Mouse (Mus musculus): ENCODE data around the gene Cstad.
A peak's percentile ranks its signal among the peaks of the same experiment; 100 is the strongest.

Gene Cstad

DNA sequence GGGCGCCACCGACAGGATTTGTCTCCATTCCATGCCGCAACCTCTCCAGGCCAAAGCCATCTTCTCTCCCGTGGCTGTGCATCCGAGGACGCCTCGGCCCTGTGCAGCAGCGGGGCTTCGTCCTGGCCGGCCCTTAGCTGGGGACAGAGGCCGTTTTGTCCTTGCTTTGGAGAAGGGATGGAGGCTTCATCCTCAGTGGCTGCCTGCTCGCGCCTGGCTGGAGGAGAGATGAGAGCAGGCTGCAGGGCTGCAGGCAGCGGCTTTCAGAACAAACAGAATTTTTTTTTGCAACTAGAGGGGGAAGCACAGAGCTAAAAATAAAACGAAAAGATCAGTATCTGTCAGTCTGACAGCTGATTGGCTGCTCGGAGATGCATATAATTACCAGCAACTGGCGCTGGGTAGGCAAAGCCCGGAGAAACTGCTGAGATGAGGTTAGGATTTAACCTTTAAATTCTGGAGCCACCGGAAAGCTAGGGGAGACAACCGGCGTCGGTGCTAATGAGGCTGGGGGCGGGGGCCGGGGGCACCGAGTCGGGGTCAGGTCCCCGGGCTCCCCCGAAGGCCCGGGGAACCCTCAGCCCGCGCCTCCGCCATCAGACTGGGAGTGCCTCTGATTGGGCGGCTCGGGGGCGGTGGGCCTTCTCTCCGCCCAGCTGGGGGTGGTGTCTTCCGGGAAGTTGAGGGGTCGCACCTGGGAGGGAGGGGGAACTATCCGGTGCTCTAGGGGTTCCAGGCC, at the start of gene Cstad:
TSS of gene Cstad (plus strand) at position 400 of the 739 bp plus-strand sequence.
- DNase-seq: peak; percentile 87

DNA sequence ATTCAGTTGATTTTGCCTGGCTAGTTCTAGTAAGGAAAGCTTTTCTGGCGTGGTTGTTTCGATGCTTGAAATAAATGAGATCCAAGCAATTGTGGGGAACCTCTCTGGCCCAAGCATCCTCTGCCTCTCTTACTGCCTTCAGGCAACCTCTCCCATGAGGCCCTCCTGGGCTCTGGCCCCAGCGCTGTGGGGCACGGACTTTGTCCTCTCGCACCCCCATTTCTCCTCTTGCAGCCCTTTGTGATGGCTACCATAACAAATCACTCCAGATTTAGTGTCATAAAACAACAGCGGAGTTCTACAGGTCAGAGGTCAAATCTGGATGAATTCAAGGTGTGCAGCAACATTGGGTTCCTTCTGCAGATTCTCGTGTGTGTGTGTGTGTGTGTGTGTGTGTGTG, 49.1 kb upstream of the Cstad start:
- DNase-seq: no peak

DNA sequence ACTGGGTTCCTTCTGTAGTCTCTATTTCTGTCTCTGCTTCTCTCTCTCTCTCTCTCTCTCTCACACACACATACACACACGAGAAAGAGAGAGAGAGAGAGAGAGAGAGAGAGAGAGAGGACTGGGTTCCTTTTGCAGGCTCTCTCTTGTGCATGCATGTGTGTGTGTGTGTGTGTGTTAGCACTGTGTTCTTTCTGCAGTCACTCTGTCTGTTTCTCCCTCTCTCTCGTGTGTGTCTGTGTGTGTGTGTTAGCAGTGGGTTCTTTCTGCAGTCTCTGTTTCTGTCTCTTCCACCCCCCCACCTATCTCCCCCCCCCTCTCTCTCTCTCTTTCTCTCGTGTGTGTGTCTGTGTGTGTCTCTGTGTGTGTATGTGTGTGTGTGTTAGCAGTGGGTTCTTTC, 48.6 kb upstream of the Cstad start:
- DNase-seq: no peak

DNA sequence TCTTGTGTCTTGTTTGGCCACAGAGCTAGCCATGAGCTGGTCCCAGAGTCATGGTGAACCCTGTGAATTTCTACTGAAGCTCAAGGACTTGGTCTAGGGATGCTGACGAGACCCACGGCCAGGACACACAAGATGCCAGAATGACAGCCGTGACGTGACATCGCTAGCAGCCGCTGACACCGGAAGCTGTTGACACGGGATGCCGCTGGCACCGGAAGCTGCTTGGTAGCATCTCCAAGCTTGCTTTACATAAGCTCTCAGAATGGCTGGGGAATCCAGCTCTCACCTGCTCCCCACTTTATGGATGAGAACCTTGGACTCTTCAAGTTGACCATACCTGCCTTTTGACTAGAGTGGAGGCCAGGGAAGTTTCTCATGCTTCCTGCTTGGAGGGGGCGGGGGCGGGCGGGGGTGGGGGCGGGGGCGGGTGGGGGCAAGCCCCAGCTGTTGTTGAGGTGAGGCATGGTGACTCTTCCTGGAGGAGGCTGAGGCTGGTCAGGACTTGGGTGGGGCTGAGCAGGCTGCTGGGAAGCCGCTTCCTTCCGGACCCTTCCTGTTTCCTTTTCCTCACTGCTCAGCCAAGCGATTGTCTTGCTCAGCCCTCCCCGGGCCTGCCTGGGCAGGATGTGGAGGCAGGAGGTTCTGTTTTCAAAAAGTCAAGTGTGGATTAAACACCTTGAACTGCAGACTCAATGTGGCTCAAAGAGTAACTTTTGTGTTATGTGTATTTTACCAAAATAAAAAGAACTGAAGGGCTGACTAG, 47.2 kb upstream of the Cstad start:
- no peak for DNase-seq

DNA sequence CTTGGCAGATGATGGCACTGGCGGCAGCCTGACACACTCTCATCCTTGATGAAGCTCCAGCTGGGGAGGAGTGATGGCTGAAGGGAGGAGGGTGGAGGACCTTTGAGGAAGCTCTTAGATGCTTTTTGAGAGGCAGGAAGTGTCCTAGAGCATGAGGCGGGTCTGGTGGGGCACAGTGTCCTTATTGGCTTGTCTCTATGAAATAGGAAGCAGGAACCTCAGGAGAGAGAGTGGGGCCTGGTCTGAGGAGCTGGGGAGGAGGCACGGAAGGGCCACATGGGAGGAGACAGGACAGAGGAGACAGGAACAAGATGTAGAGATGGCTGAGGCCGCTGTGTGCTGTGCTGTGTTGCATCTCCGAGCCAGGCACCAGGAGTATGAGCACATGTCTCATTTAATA, 43.3 kb upstream of the Cstad start:
- no peak for DNase-seq

DNA sequence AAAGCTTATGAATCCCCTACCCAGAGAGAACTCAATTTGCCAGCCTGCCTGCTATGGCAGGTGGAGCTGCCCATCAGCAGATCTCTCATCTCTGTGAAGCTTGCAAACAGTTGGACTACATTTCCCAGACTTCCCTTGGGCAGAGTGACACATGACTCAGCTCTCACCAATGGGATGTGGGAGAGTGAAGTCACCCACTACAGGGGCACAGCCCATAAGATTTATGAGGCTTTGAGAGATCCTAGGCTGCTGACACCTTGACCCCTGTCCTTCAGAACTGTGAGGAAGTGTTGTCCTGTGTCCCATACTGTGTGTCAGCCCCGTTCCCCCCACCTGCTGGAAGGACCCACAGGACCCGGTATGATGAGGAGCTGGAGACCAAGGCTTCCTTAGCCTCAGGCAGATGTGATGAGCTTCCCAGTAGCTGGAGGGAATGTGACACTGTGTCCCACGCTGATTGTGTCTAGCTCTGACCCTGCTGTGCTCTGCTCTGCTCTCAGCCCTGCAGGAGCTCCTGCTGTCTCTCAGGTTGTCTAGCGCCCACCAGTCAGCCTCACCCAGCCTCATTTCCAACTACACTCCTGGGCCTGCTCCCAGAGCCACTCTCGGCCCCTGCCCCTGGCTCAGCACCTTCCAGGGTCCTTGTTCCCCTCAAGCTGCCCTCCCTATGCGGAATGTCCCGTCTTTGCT, 40.8 kb upstream of the Cstad start:
- DNase-seq: peak; percentile 77

DNA sequence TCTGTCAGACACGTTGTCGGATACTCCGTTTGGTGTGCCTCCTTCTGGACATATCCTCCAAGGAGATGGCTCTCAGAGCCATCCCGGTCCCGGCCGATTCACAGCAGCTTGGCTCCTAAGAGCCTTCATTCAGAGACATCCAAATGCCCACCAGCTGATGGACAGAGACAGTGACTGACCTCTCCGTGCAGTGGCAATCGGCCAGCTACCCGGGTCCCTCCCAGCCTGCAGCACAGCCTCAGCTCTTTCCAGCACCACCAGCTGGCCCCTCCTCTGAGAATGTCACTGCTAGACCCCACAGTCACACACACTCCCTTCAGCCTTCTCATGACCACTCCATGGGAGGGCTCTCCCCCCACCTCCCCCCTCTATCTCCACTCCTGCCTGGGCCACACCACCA, 39.6 kb upstream of the Cstad start:
- peak; percentile 34 for DNase-seq

DNA sequence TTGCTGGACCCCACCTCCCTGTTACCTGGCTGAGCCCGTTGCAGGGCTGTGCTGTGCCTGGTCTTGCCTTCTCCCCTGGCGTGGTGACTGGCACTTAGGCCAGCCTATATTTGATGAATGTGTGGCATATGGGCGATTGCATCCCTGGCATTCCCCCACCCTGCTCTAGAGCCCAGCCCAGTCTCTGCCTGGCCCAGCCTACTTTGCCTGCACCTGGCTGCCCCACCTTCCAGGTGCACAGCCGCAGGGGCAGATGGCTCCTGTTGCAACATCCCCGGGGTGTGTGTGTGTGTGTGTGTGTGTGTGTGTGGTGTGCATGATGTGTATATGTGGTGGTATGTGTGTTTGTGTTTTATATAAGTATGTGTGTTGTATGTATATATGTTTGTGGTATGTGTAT, 38.3 kb upstream of the Cstad start:
- DNase-seq: no peak

DNA sequence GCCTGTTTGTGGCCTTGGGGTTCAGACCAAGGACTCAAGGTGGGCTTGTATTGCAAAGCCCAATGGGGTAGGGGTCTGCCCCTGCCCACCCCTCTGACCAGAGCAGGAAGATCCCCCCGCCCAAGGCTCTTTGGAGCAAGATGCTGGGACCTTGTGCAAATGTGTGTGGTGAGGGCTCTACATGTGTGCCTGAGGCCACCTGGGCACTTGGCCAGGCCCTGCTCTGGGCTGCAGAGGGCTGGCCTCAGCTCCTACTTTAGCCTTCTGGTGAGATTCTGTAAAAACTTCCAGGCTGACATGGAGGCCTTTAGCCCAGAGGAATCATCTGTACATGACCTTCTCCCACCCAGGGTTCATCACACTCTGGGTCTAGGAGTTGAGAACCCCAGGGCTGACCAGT, 35.3 kb upstream of the Cstad start:
- DNase-seq: no peak

DNA sequence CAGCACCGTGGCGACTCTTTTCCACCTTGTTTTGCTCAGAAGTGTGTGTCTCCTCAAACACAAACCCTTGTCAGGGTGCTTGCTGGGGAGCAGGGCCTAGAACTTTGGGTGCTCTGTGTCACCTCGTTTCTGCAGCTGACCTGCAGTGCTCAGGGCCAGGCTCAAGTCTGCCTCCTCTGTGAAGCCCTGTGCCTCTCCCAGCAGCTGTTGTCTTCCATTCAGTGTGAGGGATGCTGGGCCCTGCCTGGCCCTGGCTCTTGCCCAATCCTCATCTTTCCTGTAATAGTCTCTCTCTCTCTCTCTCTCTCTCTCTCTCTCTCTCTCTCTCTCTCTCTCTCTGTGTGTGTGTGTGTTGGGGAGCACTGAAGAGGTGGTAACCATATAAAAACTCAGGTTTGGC, 32.3 kb upstream of the Cstad start:
- DNase-seq: no peak

DNA sequence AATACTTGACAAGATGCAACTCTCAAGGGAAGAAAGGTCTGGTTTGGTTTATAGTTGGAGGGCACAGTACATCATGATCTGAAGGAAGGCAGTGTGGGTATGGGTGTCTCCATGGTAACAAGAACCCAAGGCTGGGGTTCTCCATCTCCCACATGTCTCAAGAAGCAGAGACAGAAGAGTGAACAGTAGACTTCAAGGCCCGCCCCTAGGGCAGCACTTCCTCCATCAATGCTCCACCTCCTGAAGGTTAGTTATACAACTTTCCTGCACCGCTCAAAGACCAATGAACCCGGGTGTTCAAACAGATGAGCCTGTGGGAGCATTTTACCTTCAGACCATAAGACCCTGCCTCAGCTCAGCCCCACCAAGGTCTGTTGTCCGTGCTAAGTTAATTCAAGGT, 23.2 kb upstream of the Cstad start:
- no peak for DNase-seq

DNA sequence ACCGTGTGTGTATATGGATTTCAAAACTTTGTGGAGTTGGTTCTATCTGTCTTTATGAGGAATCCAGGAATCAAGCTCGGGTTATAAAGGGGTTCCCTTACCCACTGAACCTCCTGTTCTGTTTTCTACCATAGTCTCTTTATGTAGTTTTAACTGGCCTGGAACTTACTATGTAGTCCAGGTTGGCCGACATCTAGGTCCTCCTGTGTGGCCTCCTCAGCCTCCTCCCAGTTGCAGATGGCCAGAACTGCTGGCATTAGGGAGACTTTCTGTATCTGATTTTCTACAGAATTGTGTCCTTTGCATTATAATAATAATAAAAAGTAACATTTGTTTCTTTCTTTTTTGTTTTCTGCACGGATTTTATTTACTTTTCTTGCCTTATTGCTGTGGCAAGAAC, 21.3 kb upstream of the Cstad start:
- DNase-seq: no peak

DNA sequence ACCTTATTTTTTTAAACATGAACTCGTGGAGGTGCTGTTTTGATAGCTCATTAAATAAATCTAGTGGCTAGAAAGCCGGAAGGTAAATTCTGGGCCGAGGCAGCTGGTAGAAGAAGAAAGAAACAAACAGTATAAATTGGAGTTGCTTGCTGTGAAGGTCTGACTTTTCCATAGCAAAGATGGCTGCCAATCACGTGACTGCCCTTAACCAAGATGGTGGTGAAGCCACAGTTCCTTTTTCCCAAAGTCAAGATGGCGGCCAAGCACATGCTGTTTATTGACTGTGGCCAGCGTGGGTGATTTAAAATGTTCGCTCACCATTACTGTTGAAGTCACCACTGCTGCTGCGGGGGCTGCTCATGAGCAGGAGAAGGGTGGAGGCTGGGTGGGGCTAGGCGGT, 17.8 kb upstream of the Cstad start:
- no peak for DNase-seq

DNA sequence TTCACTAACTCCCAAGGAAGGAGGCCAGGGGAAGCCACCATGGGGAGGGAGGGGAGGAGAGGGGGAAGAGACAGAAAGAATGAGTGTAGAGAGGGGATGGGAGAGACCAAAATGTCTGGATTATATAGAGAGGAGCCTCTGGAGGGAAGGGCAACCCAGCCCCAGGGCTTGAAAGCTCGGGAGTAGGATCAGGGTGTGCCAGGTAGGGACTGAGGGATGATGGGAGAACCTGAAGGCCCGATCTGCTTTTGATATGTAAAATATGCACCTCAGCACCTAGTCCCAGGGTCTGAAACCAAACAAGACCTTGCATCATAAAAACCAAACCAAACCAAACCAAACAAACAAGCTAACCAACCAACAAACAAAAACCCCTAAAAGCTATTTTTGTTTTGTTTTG, 16.8 kb upstream of the Cstad start:
- no peak for DNase-seq

DNA sequence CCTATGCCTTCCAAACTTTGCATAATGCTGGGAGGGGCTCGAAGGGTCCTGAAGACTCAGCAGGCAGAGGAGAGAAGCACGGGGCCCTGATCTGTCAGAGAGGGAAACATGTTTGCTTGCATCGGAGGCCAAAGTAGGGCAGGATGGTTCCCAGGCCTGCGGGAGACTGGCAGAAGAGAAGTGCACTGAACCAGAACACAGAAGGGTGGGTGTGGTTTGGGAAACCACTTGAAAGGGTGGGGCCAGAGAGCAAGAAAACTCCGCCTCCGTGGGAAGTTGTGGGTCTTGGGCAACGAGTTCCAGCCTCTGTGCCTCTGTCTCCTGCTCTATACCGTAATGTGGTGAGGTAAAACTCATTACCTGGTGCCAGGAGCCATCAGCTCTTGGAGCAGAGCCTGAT, 7.7 kb upstream of the Cstad start:
- DNase-seq: peak; percentile 53

DNA sequence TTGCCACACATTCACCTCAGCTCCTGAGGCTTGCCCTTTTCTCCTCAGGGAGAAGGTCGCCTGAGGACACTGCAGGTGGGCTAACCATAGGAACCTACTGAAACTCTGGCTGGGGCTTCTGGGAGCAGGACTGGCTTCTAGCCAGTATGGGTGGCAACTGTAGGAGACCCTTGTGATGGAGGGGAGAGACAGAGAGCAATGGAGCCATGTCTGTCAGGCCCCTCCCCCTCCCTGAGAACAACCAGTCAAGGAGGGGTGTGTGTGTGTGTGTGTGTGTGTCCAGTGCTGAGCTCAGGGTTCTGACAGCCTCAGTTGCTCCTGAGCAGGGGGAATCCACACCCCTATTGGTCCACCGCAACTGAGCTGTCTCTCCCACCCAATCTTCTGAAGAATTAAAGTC, 7.2 kb upstream of the Cstad start:
- DNase-seq: peak; percentile 30

DNA sequence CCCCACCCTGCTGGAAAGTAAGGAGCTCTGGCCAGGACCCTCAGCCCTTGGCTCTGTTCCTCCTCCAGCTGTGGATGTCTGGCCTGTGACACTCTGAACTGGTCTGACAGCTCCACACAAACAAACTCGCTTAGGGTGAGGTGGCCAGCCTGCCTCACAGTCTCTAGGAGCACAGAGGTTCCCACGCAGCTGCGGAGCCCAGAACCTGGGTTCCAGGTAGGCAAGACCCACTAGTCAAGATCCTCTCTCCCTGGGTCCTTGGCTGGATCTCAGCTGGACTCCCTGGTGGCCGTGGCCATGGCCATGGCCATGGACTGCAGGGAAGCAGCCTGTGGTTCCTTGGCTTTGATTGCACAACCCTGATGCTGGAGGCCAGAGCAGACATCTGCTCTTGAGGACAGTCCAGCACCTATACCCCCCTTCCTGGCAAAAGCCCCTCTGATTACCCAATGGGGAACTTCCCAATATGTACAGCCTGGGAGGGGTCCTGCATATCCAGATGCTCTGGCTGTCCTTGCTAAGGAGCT, 5.8 kb upstream of the Cstad start:
- peak; percentile 41 for DNase-seq

DNA sequence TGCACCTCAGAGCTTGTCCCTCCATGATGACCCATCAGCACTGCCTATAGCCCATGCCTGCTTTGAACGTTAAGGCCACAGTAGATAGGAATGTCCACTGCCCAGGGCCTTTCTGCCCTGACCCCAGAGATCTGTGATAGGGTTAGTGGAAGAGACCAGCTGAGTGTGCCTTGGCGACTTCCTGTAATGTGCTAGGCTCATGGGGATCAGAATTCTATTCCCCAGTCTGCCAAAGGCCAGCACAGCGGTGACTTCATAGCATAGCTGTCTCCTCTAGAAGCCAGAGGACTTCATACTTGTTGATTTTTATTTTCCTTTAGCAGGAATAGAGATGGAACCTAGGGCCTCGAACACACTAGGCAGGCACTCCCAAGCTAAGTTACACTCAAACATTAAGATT, 5.1 kb upstream of the Cstad start:
- DNase-seq: peak; percentile 10

DNA sequence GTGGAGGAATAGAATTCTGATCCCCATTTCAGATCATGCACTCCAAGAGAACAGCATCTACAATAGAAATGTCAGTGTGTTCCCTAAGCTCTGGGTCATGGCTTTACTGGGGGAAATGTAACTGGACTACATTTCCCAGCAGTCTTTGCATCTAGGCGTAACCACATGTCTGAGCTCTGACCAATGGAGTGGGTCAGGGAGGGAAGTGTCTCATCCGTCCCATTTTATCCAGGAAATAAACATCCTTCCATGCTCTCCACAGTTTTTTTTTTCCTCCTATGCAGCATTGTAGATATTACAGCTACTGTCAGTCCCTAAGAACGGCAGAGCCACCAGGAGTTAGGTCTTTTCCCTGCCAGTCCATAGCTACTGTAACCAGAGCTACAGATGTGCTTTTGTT, 3.9 kb upstream of the Cstad start:
- DNase-seq: peak; percentile 78

DNA sequence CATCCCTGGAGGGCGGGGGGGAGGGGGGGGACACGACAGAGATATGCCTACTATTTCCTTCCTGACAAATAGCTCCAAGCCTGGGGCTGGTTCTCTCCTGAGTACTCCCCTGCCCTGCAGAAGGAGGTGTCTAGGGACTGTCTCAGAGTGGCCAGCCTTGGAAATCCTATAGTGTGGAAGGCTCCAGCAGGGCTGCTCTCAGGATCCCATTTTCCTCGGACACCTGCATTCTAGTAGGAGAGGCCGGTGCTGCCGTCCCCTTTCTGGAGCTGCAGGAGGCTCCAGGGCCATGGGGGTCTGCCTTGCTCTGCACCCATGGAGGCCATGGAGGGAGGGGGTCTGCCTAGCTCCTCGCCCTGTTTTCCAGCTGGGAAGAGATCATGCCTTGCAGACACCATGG, 2.4 kb upstream of the Cstad start:
- peak; percentile 42 for DNase-seq

DNA sequence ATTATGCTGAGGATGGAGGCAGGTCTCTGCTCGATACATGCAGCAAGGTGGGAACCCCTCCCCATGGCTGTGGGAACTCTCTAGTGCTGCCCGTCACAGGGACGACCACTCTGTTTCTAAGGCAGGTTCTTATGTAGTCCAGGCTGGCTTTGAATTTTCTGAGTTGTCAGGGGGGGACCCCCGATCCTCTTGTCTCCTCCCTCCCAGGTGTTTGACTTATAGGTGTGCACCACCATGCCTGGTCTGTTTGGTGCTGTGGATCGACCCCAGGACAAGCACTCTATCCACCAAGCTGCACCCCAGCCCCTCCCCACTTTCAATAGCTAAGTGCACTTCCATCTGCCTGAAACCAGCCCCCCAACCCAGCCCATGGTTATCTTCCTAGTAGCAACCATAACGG, 1.9 kb upstream of the Cstad start:
- DNase-seq: peak; percentile 49

DNA sequence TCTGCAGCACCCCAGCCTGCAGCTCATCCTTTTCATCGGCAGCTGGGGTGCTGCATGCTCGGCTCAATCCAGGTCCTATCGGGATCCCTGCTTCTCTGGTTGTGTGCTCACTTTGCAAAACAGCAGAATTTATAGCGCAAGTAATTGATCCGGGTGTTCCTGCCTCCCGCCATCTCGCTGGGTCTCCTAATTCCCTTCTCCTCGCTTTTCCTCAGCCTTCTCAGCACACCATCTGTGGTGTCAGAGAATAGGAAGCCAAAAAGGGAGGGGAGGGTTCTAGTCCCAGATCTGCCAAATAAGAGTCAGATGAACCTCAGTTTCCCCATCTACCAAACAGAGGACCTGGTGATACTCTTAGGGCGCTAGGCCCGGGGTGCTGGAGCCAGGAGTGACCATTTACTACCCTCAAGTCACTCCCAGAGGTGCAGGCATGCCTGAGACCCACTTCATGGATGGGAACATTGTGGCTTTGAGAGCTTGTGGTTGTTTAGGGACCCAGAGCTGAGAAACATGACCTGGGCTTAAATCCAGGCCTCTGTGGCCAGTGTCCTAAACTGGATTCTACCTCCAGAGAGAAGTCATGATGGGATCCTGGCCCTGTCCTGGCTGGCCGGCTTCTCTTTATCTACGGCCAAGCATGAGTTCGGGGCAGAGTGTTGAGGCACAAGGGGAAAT, 1.1 kb upstream of the Cstad start:
- peak; percentile 54 for DNase-seq

DNA sequence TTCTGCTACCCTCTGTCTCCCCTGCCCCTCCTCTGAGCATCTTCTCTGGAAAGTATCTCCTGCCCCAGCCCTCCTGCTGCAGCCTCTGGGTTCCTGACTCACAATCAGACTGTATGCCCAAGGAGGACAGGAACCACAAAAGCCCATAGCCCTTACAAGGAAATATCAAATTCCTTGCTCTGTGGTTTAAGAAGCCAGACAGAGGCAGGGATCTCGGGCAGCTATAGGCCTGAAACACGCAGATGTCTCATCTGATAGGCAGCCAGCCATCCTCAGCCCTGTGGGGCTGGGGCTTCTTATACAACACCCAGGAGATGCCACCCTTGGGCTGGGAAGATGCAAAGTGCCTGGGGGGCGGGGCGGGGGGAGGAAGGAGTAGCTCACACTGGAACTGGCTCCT, 956 bp downstream of the Cstad start:
- DNase-seq: no peak

All from cerebellum, adult 9-11 months (tissue).